Comparison of ENCODE assay signal across 25 mouse cellular contexts in the genomic region with DNA sequence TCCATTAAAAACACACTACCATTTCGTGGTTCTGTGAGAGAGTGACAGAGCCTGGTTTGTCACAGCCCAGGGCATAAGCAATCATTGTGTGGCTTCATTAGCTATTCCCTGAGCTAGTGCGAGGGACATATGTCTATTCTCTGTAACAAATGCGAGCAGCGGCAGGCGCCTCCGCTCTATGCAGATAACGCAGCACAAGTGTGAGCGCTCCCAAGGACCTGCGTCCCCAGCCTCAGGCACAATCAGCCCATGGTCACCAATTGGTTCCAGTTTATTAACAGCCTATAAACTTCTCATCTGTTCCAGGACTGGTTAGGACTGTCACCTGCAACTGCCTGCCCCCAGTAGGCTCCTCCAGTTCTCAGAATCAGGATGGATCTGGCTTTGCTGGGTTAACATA. TPM values are rescaled to one million over a fixed set of nuclear protein-coding genes. Genes with fewer than 3 reads are reported as not detected.
A peak's percentile ranks its signal among the peaks of the same experiment; 100 is the strongest.
DNase-seq lines count a peak whose midpoint lies in the region; ATAC-seq and TF ChIP-seq lines count a peak whose summit lies in the region.
"Had no signal": no experiment of that assay in that cellular context is flagged by ENCODE, and none has a peak within 500 bp of the region (broad histone marks: within the 10 kb centered on the region; RNA-seq: fewer than 3 reads in every experiment).

No protein-coding gene starts in this region.

- no peak for TF ChIP-seq CTCF in forebrain, postnatal 0 days (IDR thresholded peaks at IDR 0.05; ENCODE audit: low read depth)

- 34% methylated on average over 9 of the region's 9 CpGs for WGBS in forebrain, embryonic 12.5 days
- 25% methylated on average over 9 of the region's 9 CpGs for WGBS in forebrain, postnatal 0 days
- 18% methylated on average over 9 of the region's 9 CpGs for WGBS in neural tube, embryonic 12.5 days
- 10% methylated on average over 9 of the region's 9 CpGs for WGBS in neural tube, embryonic 15.5 days
- 16% methylated on average over 9 of the region's 9 CpGs for WGBS in hindbrain, embryonic 12.5 days
- WGBS in neural tube, embryonic 13.5 days, result 13% methylated on average over 9 of the region's 9 CpGs
- 66% methylated on average over 9 of the region's 9 CpGs for WGBS in limb, embryonic 10.5 days

- no peak overlapping the region for H3K27ac ChIP-seq in forebrain, embryonic 12.5 days
- H3K27ac ChIP-seq in forebrain, postnatal 0 days (ENCODE audit: low read depth, low read length), result no peak overlapping the region
- no peak overlapping the region for H3K27ac ChIP-seq in neural tube, embryonic 12.5 days
- H3K27ac ChIP-seq in neural tube, embryonic 15.5 days (replicated peaks), result no peak overlapping the region
- no peak overlapping the region for H3K27ac ChIP-seq in hindbrain, embryonic 12.5 days
- H3K27ac ChIP-seq in neural tube, embryonic 13.5 days (replicated peaks), result no peak overlapping the region
- no peak overlapping the region for H3K27ac ChIP-seq in limb, embryonic 10.5 days
- H3K27ac ChIP-seq: heart, embryonic 10.5 days; layer of hippocampus, adult 2 months had no signal

- H3K4me2 ChIP-seq in forebrain, embryonic 12.5 days, result no peak overlapping the region
- no peak overlapping the region for H3K4me2 ChIP-seq in forebrain, postnatal 0 days (ENCODE audit: low read depth)
- H3K4me2 ChIP-seq in neural tube, embryonic 12.5 days (replicated peaks), result no peak overlapping the region
- H3K4me2 ChIP-seq in neural tube, embryonic 15.5 days, result no peak overlapping the region
- H3K4me2 ChIP-seq in hindbrain, embryonic 12.5 days (replicated peaks), result no peak overlapping the region
- H3K4me2 ChIP-seq in neural tube, embryonic 13.5 days, result no peak overlapping the region

- H3K9ac ChIP-seq in forebrain, embryonic 12.5 days, result no peak overlapping the region
- no peak overlapping the region for H3K9ac ChIP-seq in forebrain, postnatal 0 days
- H3K9ac ChIP-seq in neural tube, embryonic 12.5 days, result no peak overlapping the region
- H3K9ac ChIP-seq in neural tube, embryonic 15.5 days (replicated peaks), result no peak overlapping the region
- H3K9ac ChIP-seq in hindbrain, embryonic 12.5 days, result no peak overlapping the region
- H3K9ac ChIP-seq in neural tube, embryonic 13.5 days, result no peak overlapping the region

- H3K36me3 ChIP-seq in forebrain, embryonic 12.5 days (replicated peaks), result no peaks in the 10 kb centered on the region
- H3K36me3 ChIP-seq in forebrain, postnatal 0 days (ENCODE audit: insufficient read depth), result no peaks in the 10 kb centered on the region
- H3K36me3 ChIP-seq in neural tube, embryonic 12.5 days, result no peaks in the 10 kb centered on the region
- no peaks in the 10 kb centered on the region for H3K36me3 ChIP-seq in neural tube, embryonic 15.5 days
- H3K36me3 ChIP-seq in hindbrain, embryonic 12.5 days, result no peaks in the 10 kb centered on the region
- no peaks in the 10 kb centered on the region for H3K36me3 ChIP-seq in neural tube, embryonic 13.5 days
- H3K36me3 ChIP-seq in limb, embryonic 10.5 days, result no peaks in the 10 kb centered on the region
- H3K36me3 ChIP-seq: heart, embryonic 10.5 days had no signal

- H3K9me3 ChIP-seq in forebrain, embryonic 12.5 days, result no peaks in the 10 kb centered on the region
- no peaks in the 10 kb centered on the region for H3K9me3 ChIP-seq in forebrain, postnatal 0 days (ENCODE audit: low read length)
- H3K9me3 ChIP-seq in neural tube, embryonic 12.5 days, result no peaks in the 10 kb centered on the region
- H3K9me3 ChIP-seq in neural tube, embryonic 15.5 days (replicated peaks), result no peaks in the 10 kb centered on the region
- no peaks in the 10 kb centered on the region for H3K9me3 ChIP-seq in hindbrain, embryonic 12.5 days (replicated peaks)
- no peaks in the 10 kb centered on the region for H3K9me3 ChIP-seq in neural tube, embryonic 13.5 days
- H3K9me3 ChIP-seq in limb, embryonic 10.5 days (replicated peaks), result no peaks in the 10 kb centered on the region
- H3K9me3 ChIP-seq: heart, embryonic 10.5 days had no signal

- peaks cover 5% of the 10 kb centered on the region for H3K4me1 ChIP-seq in forebrain, embryonic 12.5 days
- H3K4me1 ChIP-seq in forebrain, postnatal 0 days (ENCODE audit: insufficient read depth), result no peaks in the 10 kb centered on the region
- no peaks in the 10 kb centered on the region for H3K4me1 ChIP-seq in neural tube, embryonic 12.5 days
- H3K4me1 ChIP-seq in neural tube, embryonic 15.5 days, result no peaks in the 10 kb centered on the region
- H3K4me1 ChIP-seq in hindbrain, embryonic 12.5 days, result peaks cover 5% of the 10 kb centered on the region; the same call in 1 of the 2 replicates
- H3K4me1 ChIP-seq in neural tube, embryonic 13.5 days (replicated peaks), result no peaks in the 10 kb centered on the region
- no peaks in the 10 kb centered on the region for H3K4me1 ChIP-seq in limb, embryonic 10.5 days
- H3K4me1 ChIP-seq: heart, embryonic 10.5 days had no signal

- peak; percentile 60; the same call in 1 of the 2 replicates for ATAC-seq in forebrain, embryonic 12.5 days (ENCODE audit: low FRiP score)
- ATAC-seq in forebrain, postnatal 0 days, result no peak
- peak; percentile 90 for ATAC-seq in neural tube, embryonic 12.5 days (ENCODE audit: low FRiP score, low read depth)
- no peak for ATAC-seq in neural tube, embryonic 15.5 days (ENCODE audit: low FRiP score)
- ATAC-seq in hindbrain, embryonic 12.5 days (ENCODE audit: low FRiP score), result peak; percentile 90
- peak; percentile 85 for ATAC-seq in neural tube, embryonic 13.5 days (ENCODE audit: low read depth)
- ATAC-seq: lung, postnatal 0 days had no signal

- H3K27me3 ChIP-seq in forebrain, embryonic 12.5 days, result peaks cover 52% of the 10 kb centered on the region
- peaks cover 3% of the 10 kb centered on the region for H3K27me3 ChIP-seq in forebrain, postnatal 0 days (ENCODE audit: insufficient read depth, low read length)
- H3K27me3 ChIP-seq in neural tube, embryonic 12.5 days (replicated peaks), result peaks cover 53% of the 10 kb centered on the region
- peaks cover 57% of the 10 kb centered on the region for H3K27me3 ChIP-seq in neural tube, embryonic 15.5 days (replicated peaks)
- peaks cover 58% of the 10 kb centered on the region for H3K27me3 ChIP-seq in hindbrain, embryonic 12.5 days
- H3K27me3 ChIP-seq in neural tube, embryonic 13.5 days, result peaks cover 67% of the 10 kb centered on the region
- H3K27me3 ChIP-seq in limb, embryonic 10.5 days (ENCODE audit: low read depth, poor library complexity, severe bottlenecking), result peaks cover 55% of the 10 kb centered on the region

- H3K4me3 ChIP-seq in forebrain, embryonic 12.5 days (replicated peaks), result no peak overlapping the region
- H3K4me3 ChIP-seq in forebrain, postnatal 0 days (ENCODE audit: low read depth, low read length), result no peak overlapping the region
- no peak overlapping the region for H3K4me3 ChIP-seq in neural tube, embryonic 12.5 days
- H3K4me3 ChIP-seq in neural tube, embryonic 15.5 days (replicated peaks), result no peak overlapping the region
- no peak overlapping the region for H3K4me3 ChIP-seq in hindbrain, embryonic 12.5 days
- no peak overlapping the region for H3K4me3 ChIP-seq in neural tube, embryonic 13.5 days
- H3K4me3 ChIP-seq in limb, embryonic 10.5 days, result no peak overlapping the region
- H3K4me3 ChIP-seq: heart, embryonic 10.5 days; layer of hippocampus, adult 2 months had no signal

- no peak for DNase-seq in forebrain, postnatal 0 days
- no peak for DNase-seq in limb, embryonic 10.5 days (ENCODE audit: low spot score)
- DNase-seq in thymus, postnatal 10 days (ENCODE audit: low spot score in 2 of 2), result no peak
- DNase-seq: B cell, adult 2 months; cerebellum, adult 9-10 months; kidney, adult 2 months; kidney, postnatal 14 days; layer of hippocampus, postnatal 36 days; liver; right cerebral cortex, adult 18-20 months; thymus, postnatal 14 days had no signal

RNA-seq across cellular contexts. Expression of a gene that starts 21.0 kb away (rescaled TPM):
- 20.8 and 28.1 TPM in 2 replicates for polyA plus RNA-seq in forebrain, embryonic 12.5 days (2016; fragmentation: Nextera tagmentation; extraction: Ambion mirVana)
- 32.8 and 41.0 TPM in 2 replicates for total RNA-seq in forebrain, postnatal 0 days (2014; rRNA removed)
- polyA plus RNA-seq in forebrain, postnatal 0 days (2015; fragmentation: Nextera tagmentation; extraction: Ambion mirVana), result 11.6 and 14.7 TPM in 2 replicates
- 2.9 TPM in 2 replicates for polyA plus RNA-seq in neural tube, embryonic 12.5 days (2016; fragmentation: Nextera tagmentation; extraction: Ambion mirVana)
- polyA plus RNA-seq in neural tube, embryonic 15.5 days (2015; fragmentation: Nextera tagmentation; extraction: Ambion mirVana), result 8.5 and 9.9 TPM in 2 replicates
- 2.8 and 3.4 TPM in 2 replicates for polyA plus RNA-seq in hindbrain, embryonic 12.5 days (2016; fragmentation: Nextera tagmentation; extraction: Ambion mirVana)
- polyA plus RNA-seq in neural tube, embryonic 13.5 days (2015; fragmentation: Nextera tagmentation; extraction: Ambion mirVana), result 4.5 and 4.6 TPM in 2 replicates
- 0.08 TPM in 1 of 2 replicates, not detected in the other for polyA plus RNA-seq in limb, embryonic 10.5 days (2016; fragmentation: Nextera tagmentation; extraction: Ambion mirVana)
- total RNA-seq: common myeloid progenitor, adult 5-6 weeks; gastrocnemius, adult 18-20 months had no signal
- polyA plus RNA-seq: gonadal fat pad, adult 2 months; heart, embryonic 10.5 days; heart, postnatal 0 days; liver, embryonic 16.5 days; lung, postnatal 0 days; small intestine, adult 2 months had no signal

RNA-seq across cellular contexts. Expression of a gene that starts 23.3 kb away (rescaled TPM):
- 9.9 and 11.8 TPM in 2 replicates for polyA plus RNA-seq in forebrain, embryonic 12.5 days (2016; fragmentation: Nextera tagmentation; extraction: Ambion mirVana)
- 103 and 130 TPM in 2 replicates for total RNA-seq in forebrain, postnatal 0 days (2014; rRNA removed)
- 127 and 138 TPM in 2 replicates for polyA plus RNA-seq in forebrain, postnatal 0 days (2015; fragmentation: Nextera tagmentation; extraction: Ambion mirVana)
- 3.1 and 5.1 TPM in 2 replicates for polyA plus RNA-seq in neural tube, embryonic 12.5 days (2016; fragmentation: Nextera tagmentation; extraction: Ambion mirVana)
- polyA plus RNA-seq in neural tube, embryonic 15.5 days (2015; fragmentation: Nextera tagmentation; extraction: Ambion mirVana), result 77.3 and 86.7 TPM in 2 replicates
- polyA plus RNA-seq in hindbrain, embryonic 12.5 days (2016; fragmentation: Nextera tagmentation; extraction: Ambion mirVana), result 2.7 and 5.2 TPM in 2 replicates
- 20.9 and 26.0 TPM in 2 replicates for polyA plus RNA-seq in neural tube, embryonic 13.5 days (2015; fragmentation: Nextera tagmentation; extraction: Ambion mirVana)
- polyA plus RNA-seq in limb, embryonic 10.5 days (2016; fragmentation: Nextera tagmentation; extraction: Ambion mirVana), result not detected in 2 replicates
- total RNA-seq: common myeloid progenitor, adult 5-6 weeks; gastrocnemius, adult 18-20 months had no signal
- polyA plus RNA-seq: heart, postnatal 0 days; lung, postnatal 0 days; small intestine, adult 2 months had no signal

Comparison
In these comparisons a context has a peak if more than half of its experiments do, and no peak if none do; other contexts are left out.
1. ATAC-seq: peak in forebrain, embryonic 12.5 days (single experiment), neural tube, embryonic 12.5 days (single experiment), hindbrain, embryonic 12.5 days (single experiment) and neural tube, embryonic 13.5 days (single experiment); none in forebrain, postnatal 0 days (single experiment) and neural tube, embryonic 15.5 days (single experiment).